Mouse (Mus musculus) heart, embryonic 12.5 days (tissue): ENCODE measurements around the gene Slco3a1. TPM values are rescaled to one million over a fixed set of nuclear protein-coding genes. Genes with fewer than 3 reads are reported as not detected.

Experiments
- ATAC-seq: fragments of 200-750 bp; cut with Nextera tagmentation; 2 replicates; pipeline ENCODE4 v1.8.0; 2017; ENCODE audit warnings: moderate TSS enrichment, moderate library complexity; ENCODE audit not compliant: insufficient number of reproducible peaks, low FRiP score
- H3K27ac ChIP-seq: fragments of 300-500 bp; sonication (generic); 2 replicates; pipeline ENCODE4 v1.5.1; 2016; ENCODE audit warnings: mild to moderate bottlenecking, moderate library complexity; ENCODE audit not compliant: poor library complexity, severe bottlenecking
- H3K27me3 ChIP-seq: fragments of 300-500 bp; sonication (generic); replicated peaks from 2 replicates; pipeline ENCODE4 v1.6.1; 2016; ENCODE audit warnings: mild to moderate bottlenecking, moderate library complexity
- H3K36me3 ChIP-seq: fragments of 300-500 bp; sonication (generic); 2 replicates; pipeline ENCODE4 v1.6.1; 2016; ENCODE audit warnings: mild to moderate bottlenecking, moderate library complexity
- H3K4me1 ChIP-seq: fragments of 300-500 bp; sonication (generic); replicated peaks from 2 replicates; pipeline ENCODE4 v1.6.1; 2016; ENCODE audit warnings: mild to moderate bottlenecking
- H3K4me2 ChIP-seq: fragments of 300-500 bp; sonication (generic); 2 replicates; pipeline ENCODE4 v1.6.1; 2016; ENCODE audit warnings: mild to moderate bottlenecking, moderate library complexity
- H3K4me3 ChIP-seq: fragments of 300-500 bp; sonication (generic); 2 replicates; pipeline ENCODE4 v1.5.1; 2016; ENCODE audit warnings: mild to moderate bottlenecking
- H3K9ac ChIP-seq: fragments of 300-500 bp; sonication (generic); 2 replicates; pipeline ENCODE4 v1.6.1; 2016; ENCODE audit warnings: mild to moderate bottlenecking, moderate library complexity
- H3K9me3 ChIP-seq: fragments of 300-500 bp; sonication (generic); replicated peaks from 2 replicates; pipeline ENCODE4 v1.6.1; 2016; ENCODE audit warnings: mild to moderate bottlenecking, moderate library complexity
- WGBS: fragments of 180-500 bp; shearing (Covaris S2); methylation state at CpG from one replicate; pipeline ENCODE4 v1.1.7; 2016; 5-methylcytosine and 5-hydroxymethylcytosine counted together
- polyA plus RNA-seq: library from polyadenylated mRNA; unstranded; fragments of >200 nt; fragmentation: Nextera tagmentation; extraction: Ambion mirVana; gene quantifications from 2 replicates; pipeline ENCODE4 v1.2.1, GENCODE M21; 2016

Slco3a1 gene
- polyA plus RNA-seq, 1 experiment from 2014 or later, result 29.8 TPM

DNA sequence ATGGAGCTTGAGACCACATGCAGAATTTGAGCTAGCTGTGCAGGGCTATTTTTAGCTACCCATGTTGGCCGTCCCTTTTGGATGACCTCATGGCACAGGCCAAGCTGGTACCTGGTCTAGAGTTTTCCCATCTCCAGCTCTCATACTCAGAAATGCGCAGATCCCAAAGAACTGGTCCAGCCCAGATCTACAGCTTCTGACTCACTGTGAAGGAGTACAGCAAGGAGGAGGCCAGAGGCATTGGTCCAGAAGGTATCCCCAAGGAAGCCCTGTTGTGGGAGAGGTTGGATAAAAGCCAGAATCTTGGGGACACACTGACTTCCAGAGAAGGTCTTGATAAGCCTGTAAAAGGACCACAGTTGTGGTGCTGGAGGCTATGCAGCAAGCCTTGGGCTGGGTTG is 172.7 kb downstream of the Slco3a1 start:
- WGBS, result 36% methylated on average over 2 of the region's 2 CpGs
- H3K9ac ChIP-seq, result no peak overlapping the region
- no peaks in the 10 kb centered on the region for H3K27me3 ChIP-seq
- peak overlapping the region; percentile 45 for H3K4me2 ChIP-seq
- peaks cover 55% of the 10 kb centered on the region for H3K4me1 ChIP-seq
- no peaks in the 10 kb centered on the region for H3K9me3 ChIP-seq
- ATAC-seq, result no peak; the same call in 1 of the 2 replicates
- peak overlapping the region; percentile 89 for H3K27ac ChIP-seq
- H3K36me3 ChIP-seq, result no peaks in the 10 kb centered on the region
- no peak overlapping the region for H3K4me3 ChIP-seq

DNA sequence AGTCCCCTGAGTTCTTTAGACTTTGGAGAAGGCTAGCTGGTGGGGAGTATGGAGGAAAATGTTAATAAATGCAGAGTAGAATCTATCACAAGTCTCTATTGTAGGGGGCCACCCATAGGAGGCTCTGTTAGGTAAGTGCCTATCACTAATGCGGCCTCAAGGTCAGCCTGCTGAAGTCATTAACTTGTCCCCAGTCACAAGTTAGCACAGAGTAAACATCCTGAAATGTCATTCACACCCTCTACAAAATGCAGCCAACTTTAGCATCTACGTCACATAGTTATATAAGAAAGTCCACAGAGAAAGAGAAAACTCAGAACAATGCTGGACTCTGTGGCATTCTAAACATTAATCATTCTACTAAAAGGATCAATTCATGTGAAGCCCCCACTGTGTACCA is 173.5 kb downstream of the Slco3a1 start:
- Histone ChIP-seq H3K9me3 (no peaks in the 10 kb centered on the region), H3K4me1 (peaks cover 55% of the 10 kb centered on the region), H3K27me3 (no peaks in the 10 kb centered on the region), H3K4me2 (no peak overlapping the region), H3K4me3 (no peak overlapping the region), H3K9ac (no peak overlapping the region), H3K36me3 (no peaks in the 10 kb centered on the region), H3K27ac (peak overlapping the region; percentile 89; the same call in 1 of the 2 replicates)
- 66% methylated on average over 2 of the region's 2 CpGs for WGBS
- ATAC-seq, result no peak

DNA sequence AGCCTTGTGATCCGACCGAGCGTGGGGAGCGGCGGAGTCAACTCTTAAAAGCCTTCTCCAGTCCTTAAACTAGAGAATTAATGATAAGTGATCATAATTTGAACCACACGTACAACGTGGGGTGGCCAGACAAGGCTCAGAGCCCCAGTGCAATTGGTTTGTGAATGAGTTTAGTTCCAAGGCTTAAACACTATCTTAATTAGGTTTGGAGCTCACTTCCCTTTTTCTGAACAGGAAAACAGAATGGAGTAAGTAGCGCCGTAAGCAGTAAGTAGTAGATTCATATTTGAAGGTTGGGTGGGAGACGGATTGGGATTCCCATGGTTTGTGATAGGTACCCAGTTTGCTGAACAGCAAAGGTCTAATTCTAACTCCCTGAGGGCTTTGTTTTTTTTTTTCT is 176.7 kb downstream of the Slco3a1 start:
- no peak for ATAC-seq
- Histone ChIP-seq H3K9ac (no peak overlapping the region), H3K9me3 (no peaks in the 10 kb centered on the region), H3K36me3 (no peaks in the 10 kb centered on the region), H3K27ac (no peak overlapping the region), H3K4me2 (no peak overlapping the region), H3K4me3 (no peak overlapping the region), H3K27me3 (no peaks in the 10 kb centered on the region), H3K4me1 (peaks cover 38% of the 10 kb centered on the region)
- WGBS, result 75% methylated on average over 10 of the region's 10 CpGs

DNA sequence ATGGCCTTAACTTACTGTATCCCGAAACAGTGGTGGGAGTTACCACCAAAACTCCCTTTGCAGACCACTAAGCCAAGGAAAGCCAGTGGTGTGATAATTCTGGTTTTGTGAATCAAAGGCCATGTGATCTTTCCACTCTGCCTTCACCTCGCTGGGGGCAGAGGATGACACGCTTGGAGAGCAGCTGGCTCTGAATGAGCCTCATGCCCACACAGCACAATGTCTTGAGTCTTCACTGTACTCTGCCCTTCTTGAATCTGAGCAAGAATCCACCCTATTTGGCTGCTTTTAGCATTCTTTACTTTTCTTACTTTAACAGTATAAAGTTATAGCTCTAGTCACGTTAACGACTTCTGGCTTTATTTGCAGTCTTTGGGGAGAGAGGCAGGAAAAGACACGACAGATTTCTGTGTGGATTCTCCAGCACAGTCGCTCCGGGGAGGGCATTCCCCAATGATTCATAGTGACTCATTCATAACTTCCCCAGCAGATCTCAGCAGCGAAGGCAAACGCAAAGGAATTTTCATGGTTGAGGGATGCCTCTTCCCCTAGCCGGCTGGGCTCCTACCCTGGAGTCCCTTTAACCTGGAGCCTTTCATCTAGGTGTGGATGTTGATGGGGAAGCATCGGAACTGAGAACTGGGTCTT is 178.1 kb downstream of the Slco3a1 start:
- no peak overlapping the region for H3K9ac ChIP-seq
- 53% methylated on average over 12 of the region's 12 CpGs for WGBS
- H3K4me2 ChIP-seq, result no peak overlapping the region
- no peaks in the 10 kb centered on the region for H3K27me3 ChIP-seq
- no peak for ATAC-seq
- no peak overlapping the region for H3K27ac ChIP-seq
- peaks cover 34% of the 10 kb centered on the region for H3K4me1 ChIP-seq
- H3K36me3 ChIP-seq, result no peaks in the 10 kb centered on the region
- H3K4me3 ChIP-seq, result no peak overlapping the region
- H3K9me3 ChIP-seq, result no peaks in the 10 kb centered on the region

DNA sequence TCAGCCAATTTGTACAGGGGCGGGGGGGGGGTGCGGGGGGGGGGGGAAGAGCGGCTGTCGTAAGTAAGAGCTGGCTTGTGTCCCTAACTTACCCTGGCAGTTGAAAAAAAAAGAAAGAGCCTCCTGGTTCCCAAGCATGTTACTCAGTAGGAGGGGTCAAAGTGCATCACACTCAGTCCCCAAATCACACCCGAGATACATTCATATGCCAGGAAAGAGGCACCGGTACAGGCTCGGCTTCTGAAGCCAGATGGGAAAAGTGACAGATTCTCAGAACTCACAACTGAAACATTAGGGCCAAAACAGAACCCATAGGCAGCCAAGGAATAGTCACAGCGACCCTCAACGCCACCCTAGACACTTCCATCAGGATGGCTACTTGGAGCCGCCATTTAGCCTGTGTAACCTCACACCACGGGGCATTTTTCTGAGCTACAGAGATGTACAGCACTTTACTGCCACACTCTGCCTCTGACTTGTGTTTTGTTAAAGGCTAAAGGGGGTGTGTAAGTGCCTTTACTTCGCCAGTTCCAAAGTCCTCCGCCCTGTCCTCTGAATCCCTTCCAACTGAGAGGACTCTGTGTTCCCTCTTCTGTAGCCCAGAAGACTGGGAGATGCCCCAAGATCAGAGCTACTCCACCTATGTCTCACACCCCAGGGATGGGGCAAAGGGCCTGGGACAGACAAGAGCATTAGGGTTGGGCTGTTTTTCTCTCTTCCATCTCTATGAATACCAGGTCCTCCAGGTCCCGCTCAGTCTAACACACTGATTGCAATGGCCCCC is 179.2 kb downstream of the Slco3a1 start:
- H3K36me3 ChIP-seq, result no peaks in the 10 kb centered on the region
- H3K4me3 ChIP-seq, result no peak overlapping the region
- WGBS, result 79% methylated on average over 14 of the region's 14 CpGs
- no peak for ATAC-seq
- no peak overlapping the region for H3K4me2 ChIP-seq
- H3K27ac ChIP-seq, result no peak overlapping the region
- no peaks in the 10 kb centered on the region for H3K27me3 ChIP-seq
- H3K4me1 ChIP-seq, result peaks cover 26% of the 10 kb centered on the region
- no peak overlapping the region for H3K9ac ChIP-seq
- H3K9me3 ChIP-seq, result no peaks in the 10 kb centered on the region

DNA sequence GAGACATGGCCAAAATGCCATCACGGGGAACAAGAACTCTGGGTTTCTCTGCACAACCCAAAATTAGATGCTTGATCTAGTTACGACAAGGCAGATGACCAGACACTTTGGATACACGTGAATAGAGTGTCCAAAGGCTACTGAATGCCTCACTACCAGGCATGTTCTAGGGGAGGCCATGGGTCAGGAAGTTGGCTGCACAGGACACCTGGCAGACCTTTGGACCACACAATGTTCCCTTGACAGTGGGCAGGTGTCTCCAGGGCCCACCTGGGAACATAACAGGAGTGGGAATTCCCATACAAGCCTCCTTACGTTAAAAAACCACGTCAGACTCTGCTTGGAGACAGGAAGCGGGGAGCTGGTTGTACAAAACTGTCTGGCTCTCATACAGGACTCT is 181.5 kb downstream of the Slco3a1 start:
- 84% methylated on average over 6 of the region's 6 CpGs for WGBS
- Histone ChIP-seq H3K27me3 (no peaks in the 10 kb centered on the region), H3K9ac (no peak overlapping the region), H3K4me3 (no peak overlapping the region), H3K4me2 (no peak overlapping the region), H3K9me3 (no peaks in the 10 kb centered on the region), H3K36me3 (no peaks in the 10 kb centered on the region), H3K4me1 (peaks cover 26% of the 10 kb centered on the region), H3K27ac (no peak overlapping the region)
- no peak for ATAC-seq

DNA sequence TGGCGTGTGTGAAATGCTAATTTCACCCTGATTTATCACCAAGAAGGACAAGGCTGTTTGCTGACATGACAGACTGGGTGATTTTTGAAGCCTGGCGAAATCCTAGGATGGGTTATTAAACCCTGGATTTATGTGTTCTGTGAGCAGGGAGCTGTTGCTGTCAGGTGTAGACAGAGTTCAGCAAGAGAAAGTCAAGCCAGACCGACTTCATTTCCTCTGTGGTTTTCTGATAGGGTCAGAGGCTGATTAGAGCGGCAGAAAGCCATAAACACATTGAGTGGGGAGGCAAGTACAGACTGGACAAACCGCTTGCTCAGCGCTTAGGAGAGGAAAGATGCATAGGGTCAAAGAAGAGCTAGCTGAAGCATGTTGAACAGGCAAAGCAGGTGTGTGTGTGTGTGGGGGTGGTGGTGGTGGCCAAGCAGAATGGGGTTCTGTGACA is 182.4 kb downstream of the Slco3a1 start:
- H3K4me3 ChIP-seq, result no peak overlapping the region
- peaks cover 20% of the 10 kb centered on the region for H3K4me1 ChIP-seq
- no peaks in the 10 kb centered on the region for H3K27me3 ChIP-seq
- no peaks in the 10 kb centered on the region for H3K36me3 ChIP-seq
- WGBS, result 42% methylated on average over 6 of the region's 6 CpGs
- H3K4me2 ChIP-seq, result no peak overlapping the region
- no peak overlapping the region for H3K27ac ChIP-seq
- ATAC-seq, result no peak
- H3K9ac ChIP-seq, result no peak overlapping the region
- H3K9me3 ChIP-seq, result no peaks in the 10 kb centered on the region

DNA sequence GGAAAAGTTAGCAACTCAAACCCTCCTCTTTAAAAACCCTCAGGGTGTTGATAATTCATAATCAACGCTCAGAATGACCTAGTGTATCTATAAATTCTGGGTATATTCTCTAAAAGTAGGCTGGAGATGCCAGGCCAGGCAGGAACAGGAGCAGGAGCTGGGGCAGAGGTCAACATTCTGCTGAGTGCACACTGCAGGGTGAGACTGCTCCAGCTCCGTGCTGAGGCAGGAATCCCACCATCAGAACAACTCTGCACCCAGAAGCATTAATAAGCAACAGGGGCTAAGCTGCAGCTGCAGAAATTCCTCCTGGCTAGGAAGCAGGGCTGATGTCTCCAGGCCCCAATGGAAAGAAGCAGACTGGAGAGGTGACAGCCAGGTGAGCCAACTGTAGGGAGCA is 182.9 kb downstream of the Slco3a1 start:
- Histone ChIP-seq H3K4me1 (peaks cover 16% of the 10 kb centered on the region), H3K36me3 (no peaks in the 10 kb centered on the region), H3K4me3 (no peak overlapping the region), H3K9me3 (no peaks in the 10 kb centered on the region), H3K9ac (no peak overlapping the region), H3K27me3 (no peaks in the 10 kb centered on the region), H3K4me2 (no peak overlapping the region), H3K27ac (no peak overlapping the region)
- no peak for ATAC-seq
- 23% methylated on average over 2 of the region's 2 CpGs for WGBS

DNA sequence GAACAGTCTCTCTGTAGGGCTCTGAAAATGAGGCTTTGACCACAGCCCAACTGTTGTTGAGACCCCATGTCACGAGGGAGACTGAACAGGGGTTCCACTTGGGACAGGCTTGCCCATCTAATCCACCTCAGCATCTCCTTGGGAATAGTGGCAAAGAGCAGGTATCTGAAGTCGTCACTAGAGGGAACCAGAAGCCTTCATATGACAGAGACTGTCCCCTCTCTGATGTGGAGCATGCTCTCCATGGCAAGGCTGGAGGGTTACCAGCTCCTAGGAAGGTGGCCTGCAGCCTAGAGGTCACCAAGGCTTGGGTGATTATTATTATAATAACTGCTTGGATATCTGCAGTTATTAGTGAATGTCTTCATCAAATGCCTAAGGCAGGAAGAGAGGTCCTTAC is 183.4 kb downstream of the Slco3a1 start:
- no peak; the same call in 1 of the 2 replicates for ATAC-seq
- Histone ChIP-seq H3K27ac (no peak overlapping the region), H3K9me3 (no peaks in the 10 kb centered on the region), H3K4me2 (no peak overlapping the region), H3K36me3 (no peaks in the 10 kb centered on the region), H3K4me3 (no peak overlapping the region), H3K9ac (no peak overlapping the region), H3K4me1 (peaks cover 16% of the 10 kb centered on the region), H3K27me3 (no peaks in the 10 kb centered on the region)
- WGBS, result 28% methylated on average over 2 of the region's 2 CpGs

DNA sequence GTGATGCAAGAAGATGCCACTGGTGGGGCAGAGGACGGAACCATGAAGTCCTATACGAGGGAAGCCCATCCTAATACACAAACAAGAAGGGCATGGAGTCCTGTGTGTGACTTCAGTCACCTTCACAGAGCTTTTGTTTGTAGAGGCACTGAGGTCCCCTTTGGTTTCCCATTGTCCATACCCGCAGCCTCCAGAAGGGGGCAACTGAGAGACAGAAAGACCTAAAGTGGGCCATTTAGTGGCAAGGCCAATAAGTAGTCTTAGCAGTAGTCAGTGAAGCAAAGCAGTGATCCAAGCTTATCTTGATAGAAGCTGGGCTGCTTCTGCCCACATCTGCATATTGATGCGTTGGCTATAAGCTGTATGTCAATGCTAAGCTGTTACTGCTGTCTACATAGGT is 184.9 kb downstream of the Slco3a1 start:
- ATAC-seq, result no peak
- peaks cover 29% of the 10 kb centered on the region for H3K4me1 ChIP-seq
- H3K36me3 ChIP-seq, result no peaks in the 10 kb centered on the region

DNA sequence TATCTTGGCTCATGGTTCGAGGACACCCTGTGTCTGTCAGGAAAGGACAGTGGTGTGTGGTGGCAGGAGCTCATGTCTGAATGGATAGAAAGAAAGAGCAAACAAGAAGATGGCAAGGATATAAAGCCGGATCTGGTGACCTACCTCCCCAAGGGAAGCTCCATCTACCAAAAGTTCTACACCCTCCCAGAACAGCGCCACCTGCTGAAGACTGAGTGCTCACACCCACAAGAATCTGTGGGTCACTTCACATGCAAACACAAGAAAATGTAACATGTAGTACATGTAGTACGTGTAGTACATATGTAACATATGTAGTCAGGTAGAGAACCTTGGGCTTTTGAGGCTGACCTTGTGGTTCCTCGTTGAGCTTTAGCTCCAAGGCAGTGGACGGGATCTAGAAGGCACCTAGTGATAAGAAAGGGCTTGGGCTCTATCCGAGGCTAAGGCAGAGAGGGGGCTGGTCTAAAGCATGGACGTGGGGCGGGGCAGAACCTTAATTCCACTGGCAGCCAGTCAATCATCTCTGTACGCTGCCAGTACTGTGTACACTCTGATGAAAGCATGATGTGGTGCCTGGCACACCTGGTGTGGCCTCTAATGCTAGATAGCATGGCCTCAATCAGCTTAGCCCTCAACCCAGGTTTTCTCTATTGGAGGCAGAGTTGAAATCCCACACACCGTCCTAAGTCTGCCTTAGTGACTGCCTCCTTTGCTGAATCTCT is 186.2 kb downstream of the Slco3a1 start:
- Histone ChIP-seq H3K9ac (no peak overlapping the region), H3K4me2 (no peak overlapping the region), H3K27me3 (no peaks in the 10 kb centered on the region), H3K4me1 (peaks cover 29% of the 10 kb centered on the region), H3K27ac (no peak overlapping the region), H3K36me3 (no peaks in the 10 kb centered on the region), H3K9me3 (no peaks in the 10 kb centered on the region), H3K4me3 (no peak overlapping the region)
- ATAC-seq, result no peak
- WGBS, result 67% methylated on average over 11 of the region's 11 CpGs

More for the DNA sequence above, 184.9 kb downstream of the Slco3a1 start:
- Histone ChIP-seq H3K27ac (no peak overlapping the region), H3K27me3 (no peaks in the 10 kb centered on the region), H3K4me3 (no peak overlapping the region), H3K9me3 (no peaks in the 10 kb centered on the region), H3K9ac (no peak overlapping the region), H3K4me2 (no peak overlapping the region)
- 73% methylated on average over 4 of the region's 4 CpGs for WGBS
